Mouse (Mus musculus): ENCODE data around the gene 9630041A04Rik.

Gene 9630041A04Rik

DNA sequence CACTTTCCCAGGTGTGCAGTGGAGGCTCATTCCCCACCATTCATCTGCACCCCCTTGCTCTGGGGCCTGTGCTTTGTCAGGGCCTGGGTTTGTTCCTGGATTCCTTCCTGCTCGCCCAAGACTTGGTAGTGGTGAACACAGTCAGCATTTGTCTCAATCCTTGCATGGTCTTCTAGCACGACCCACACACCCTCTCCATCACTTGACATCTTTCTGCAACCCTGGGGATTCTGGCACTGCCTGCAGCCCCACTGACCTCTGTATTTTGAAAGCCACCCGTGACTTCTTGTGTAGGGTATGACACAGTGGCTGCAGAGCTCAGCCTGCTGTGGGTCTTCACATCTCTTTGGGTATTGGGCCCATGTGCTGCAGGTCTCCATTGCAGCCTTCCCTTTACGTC, 57.1 kb downstream of the 9630041A04Rik start:
- in situ Hi-C loops (cut with MboI, MseI) = no loop called here

GRCm38 (mm10) chr9:101919324-101919723, 57.7 kb downstream of the 9630041A04Rik start:
- in situ Hi-C loops (cut with MboI, MseI) = no loop called here

GRCm38 (mm10) chr9:101922846-101923245, 61.2 kb downstream of the 9630041A04Rik start:
- in situ Hi-C loops (cut with MboI, MseI) = no loop called here

GRCm38 (mm10) chr9:101924829-101925228, 63.2 kb downstream of the 9630041A04Rik start:
- in situ Hi-C loops (cut with MboI, MseI) = no loop called here

GRCm38 (mm10) chr9:101933946-101934573, 72.4 kb downstream of the 9630041A04Rik start:
- in situ Hi-C loops (cut with MboI, MseI) = no loop called here

DNA sequence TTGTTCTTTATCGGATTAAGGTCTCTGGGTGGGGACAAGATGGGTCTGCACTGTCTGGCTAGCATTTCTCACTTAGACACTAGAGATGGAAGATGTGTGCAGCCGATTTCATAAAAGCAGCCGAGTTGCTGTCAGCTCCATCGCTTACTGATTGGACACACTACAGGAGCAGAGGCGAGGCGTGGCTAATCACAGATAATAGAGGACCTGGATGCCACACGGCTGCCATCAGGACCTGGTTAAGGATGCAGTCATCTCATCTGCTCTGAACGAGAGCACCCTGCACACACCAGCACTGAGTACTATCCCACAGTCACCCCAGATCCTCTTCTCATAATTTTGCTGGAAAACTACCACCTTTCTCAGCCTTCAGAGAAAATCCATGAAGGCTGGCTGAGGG, 73.2 kb downstream of the 9630041A04Rik start:
- in situ Hi-C loops (cut with MboI, MseI) = no loop called here

GRCm38 (mm10) chr9:101938066-101938465, 76.4 kb downstream of the 9630041A04Rik start:
- in situ Hi-C loops (cut with MboI, MseI) = no loop called here

DNA sequence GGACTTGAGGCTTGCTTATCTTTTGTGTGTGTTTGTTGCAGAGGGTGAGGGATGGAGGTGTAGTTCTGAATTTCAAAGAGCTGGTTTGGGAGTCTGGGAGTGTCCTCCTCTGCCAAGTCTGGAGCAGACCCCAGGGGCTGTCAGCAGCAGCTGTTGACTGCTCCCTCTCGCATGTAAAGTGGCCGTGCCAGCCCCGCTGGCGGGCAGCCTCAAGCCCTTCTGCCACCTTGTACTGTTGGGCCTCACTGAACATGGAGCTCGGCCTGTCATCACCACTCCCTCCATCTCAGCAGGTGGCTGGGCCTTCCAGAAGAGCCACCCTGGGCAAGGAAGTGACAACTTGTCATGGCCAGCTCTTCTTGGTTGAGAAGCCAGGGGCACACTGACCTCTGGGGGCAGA, 77.4 kb downstream of the 9630041A04Rik start:
- in situ Hi-C loops (cut with MboI, MseI) = no loop called here

DNA sequence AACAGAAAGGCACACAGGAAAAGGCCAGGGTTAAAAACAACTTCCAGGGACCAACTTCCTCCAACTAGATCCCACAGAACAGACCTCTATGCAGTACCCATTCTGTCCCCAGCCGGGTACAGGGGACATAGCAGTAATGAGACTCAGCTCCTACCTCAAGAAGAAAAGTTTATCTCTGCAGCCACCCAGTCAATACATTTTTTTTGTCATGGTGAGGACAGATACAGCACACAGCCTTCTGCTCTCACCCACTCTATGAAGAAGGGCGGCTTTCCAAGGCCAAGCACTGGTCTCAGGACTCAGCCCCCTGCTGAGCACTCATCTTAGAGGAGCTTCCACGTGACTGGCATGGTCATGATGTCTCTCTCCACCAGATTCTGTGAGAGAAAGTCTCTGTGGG, 78.5 kb downstream of the 9630041A04Rik start:
- in situ Hi-C loops (cut with MboI, MseI) = no loop called here

GRCm38 (mm10) chr9:101942058-101942669, 80.5 kb downstream of the 9630041A04Rik start:
- in situ Hi-C loops (cut with MboI, MseI) = no loop called here

- in situ Hi-C loops (cut with MboI, MseI) = no loop called here
These were observed 83.7 kb downstream of the 9630041A04Rik start for GRCm38 (mm10) chr9:101945326-101945725.

DNA sequence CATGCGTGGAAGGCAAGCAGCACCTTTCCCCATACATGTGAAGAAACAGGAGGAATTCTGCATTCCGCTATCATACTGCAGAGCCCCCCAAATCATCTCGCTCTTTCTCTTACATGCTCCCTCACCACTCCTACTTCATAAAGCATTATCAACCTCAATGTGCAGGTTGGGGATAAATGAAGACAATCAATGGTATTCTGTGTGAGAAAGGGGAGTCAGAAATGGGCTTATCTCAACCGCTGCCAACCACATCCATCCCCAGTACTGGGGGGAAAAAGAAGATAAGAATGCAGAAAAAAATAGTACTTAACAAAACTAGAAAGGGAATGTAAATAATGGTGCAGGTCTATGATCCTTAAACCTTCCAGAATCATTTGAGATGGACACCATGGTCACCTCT, 84.2 kb downstream of the 9630041A04Rik start:
- in situ Hi-C loops (cut with MboI, MseI) = no loop called here

DNA sequence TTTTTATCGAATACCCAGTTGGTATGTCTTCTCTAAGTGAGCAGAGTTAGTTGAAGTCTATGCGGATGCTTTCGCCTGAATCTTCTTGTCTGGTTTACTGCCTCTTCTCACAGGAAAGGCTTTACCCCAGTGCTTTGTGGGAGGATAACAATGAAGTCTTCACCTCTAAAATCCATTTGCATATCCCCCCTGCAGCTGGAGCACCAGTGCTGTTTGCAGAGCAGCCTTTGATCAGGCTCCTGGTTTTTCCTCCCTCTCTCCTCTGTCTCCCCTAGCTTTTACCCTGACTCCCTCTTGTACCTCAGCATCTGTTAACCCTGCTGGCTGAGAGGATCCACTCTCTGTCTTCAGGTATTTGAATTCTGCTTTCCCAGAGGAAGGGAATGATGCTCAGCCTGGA, 88.5 kb downstream of the 9630041A04Rik start:
- in situ Hi-C loops (cut with MboI, MseI) = no loop called here

GRCm38 (mm10) chr9:101954529-101954928, 92.9 kb downstream of the 9630041A04Rik start:
- in situ Hi-C loops (cut with MboI, MseI) = no loop called here

- in situ Hi-C loops (cut with MboI, MseI) = no loop called here
These were observed 94.6 kb downstream of the 9630041A04Rik start for GRCm38 (mm10) chr9:101956228-101956627.

DNA sequence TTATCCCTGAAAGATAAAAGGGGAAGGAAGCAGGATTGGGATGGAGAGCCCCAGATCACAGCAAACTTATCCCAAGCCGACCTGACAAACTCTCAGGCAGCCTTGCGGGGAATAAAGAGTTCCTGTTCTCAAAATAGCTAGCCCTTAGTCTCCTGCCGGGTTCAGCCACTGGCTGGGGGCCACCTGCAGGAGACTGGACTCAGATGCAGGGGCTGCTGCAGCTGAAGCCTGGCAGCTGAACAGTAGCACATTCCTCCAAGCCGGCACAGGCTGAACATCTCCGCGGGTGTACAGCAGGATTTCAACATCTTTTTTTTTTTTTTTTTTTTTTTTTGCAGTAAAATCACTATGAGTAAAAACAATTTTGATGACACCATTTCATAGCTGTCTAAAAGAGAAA, 110.2 kb downstream of the 9630041A04Rik start:
- in situ Hi-C loops (cut with MboI, MseI) = no loop called here

GRCm38 (mm10) chr9:101972314-101972713, 110.7 kb downstream of the 9630041A04Rik start:
- in situ Hi-C loops (cut with MboI, MseI) = no loop called here

GRCm38 (mm10) chr9:101976884-101977465, 115.3 kb downstream of the 9630041A04Rik start:
- in situ Hi-C loops (cut with MboI, MseI) = no loop called here

GRCm38 (mm10) chr9:101981161-101981560, 119.5 kb downstream of the 9630041A04Rik start:
- in situ Hi-C loops (cut with MboI, MseI) = loop anchor here in 1 of 2 experiments (10.0 kb wide), 1 partner anchor 714 kb away; no protein-coding TSS in a partner anchor

GRCm38 (mm10) chr9:101982378-101982777, 120.7 kb downstream of the 9630041A04Rik start:
- in situ Hi-C loops (cut with MboI, MseI) = loop anchor here in 1 of 2 experiments (10.0 kb wide), 1 partner anchor 712 kb away; no protein-coding TSS in a partner anchor

DNA sequence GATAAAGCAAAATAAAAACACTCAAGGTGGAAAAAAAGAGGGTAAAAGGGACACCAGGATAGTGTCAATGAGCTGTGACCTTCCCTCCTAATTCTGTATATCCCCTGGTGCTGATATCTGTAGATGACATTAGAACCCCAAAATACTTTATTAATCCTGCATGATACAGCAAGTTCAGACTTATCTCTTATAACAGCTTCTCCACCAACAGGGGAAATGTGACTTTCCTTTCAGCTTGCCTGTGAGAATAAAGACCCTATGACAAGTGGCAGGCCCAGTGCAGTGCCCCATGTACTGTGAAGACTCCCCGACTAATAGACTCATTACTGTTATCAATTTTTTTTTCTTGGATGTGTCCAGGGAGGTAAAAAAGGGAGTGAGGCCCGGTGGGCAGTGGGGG, 125.3 kb downstream of the 9630041A04Rik start:
- in situ Hi-C loops (cut with MboI, MseI) = loop anchor here in 1 of 2 experiments (10.0 kb wide), 1 partner anchor 708 kb away; no protein-coding TSS in a partner anchor

- in situ Hi-C loops (cut with MboI, MseI) = no loop called here
These were observed 128.4 kb downstream of the 9630041A04Rik start for GRCm38 (mm10) chr9:101990032-101990431.

DNA sequence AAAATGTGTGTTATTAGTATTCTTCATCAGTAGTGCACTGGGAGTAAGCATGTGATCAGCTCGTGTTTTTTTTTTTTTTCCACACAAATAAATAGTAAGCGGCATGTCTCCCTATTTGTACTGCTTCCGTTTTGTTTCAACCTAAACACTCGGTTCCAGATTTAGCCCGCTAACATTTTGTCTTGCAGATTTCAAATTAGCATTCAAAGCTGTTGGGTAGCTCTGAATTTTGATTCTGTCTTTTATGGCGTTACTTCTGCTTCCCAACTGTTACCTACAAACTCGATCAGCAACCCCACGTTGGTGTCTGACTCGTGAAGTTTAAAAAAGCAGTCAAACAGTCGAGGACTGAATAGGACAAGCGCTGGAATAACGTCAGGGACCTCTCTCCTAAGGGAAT, 129.2 kb downstream of the 9630041A04Rik start:
- in situ Hi-C loops (cut with MboI, MseI) = no loop called here

Data from T-helper 17 cell (primary cell).